Mouse (Mus musculus) lung, postnatal 0 days (tissue): Measurements from ENCODE around the gene Slc10a7.

ENCODE experiments used
- CTCF ChIP-seq: IDR thresholded peaks from 2 replicates; pipeline ENCODE4 v1.5.1; 2016; ENCODE audit warnings: antibody characterized with exemption, mild to moderate bottlenecking
- EP300 ChIP-seq: IDR thresholded peaks from 2 replicates; pipeline ENCODE4 v1.6.1; 2016; ENCODE audit warnings: antibody characterized with exemption, mild to moderate bottlenecking, control low read depth

DNA sequence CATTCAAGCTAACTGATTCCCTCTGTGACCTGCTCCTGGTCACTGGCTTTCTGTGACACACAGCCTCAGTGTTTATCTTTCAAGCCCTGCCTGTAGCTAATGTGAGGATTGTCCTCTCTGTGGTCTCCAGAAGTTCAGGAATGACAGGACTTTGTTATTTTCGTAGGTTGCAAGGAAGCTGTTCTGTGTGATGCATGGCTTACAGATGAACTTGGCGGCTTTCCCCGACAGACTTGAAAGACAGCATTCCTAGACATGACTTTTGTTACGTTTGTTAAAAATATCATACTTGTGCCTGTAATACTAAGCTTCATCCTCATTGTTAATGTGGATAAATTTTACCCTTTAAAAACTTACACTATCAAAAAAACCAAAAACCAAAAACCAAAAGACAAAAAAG is 138.7 kb downstream of the Slc10a7 start:
- no peak for TF ChIP-seq CTCF
- TF ChIP-seq EP300, result no peak
